Mouse (Mus musculus): ENCODE measurements around the gene Ano6. TPM values are rescaled to one million over a fixed set of nuclear protein-coding genes. Genes with fewer than 3 reads are reported as not detected.

Gene Ano6
- polyA plus RNA-seq (2015; fragmentation: Nextera tagmentation; extraction: Ambion mirVana) = 54.0 and 54.5 TPM in 2 replicates

- ATAC-seq (replicated peaks; ENCODE audit: low FRiP score) = peak; percentile 97
- under 1% methylated on average over 51 of the region's 51 CpGs for WGBS
- H3K27me3 ChIP-seq = no peaks in the 10 kb centered on the region
- H3K4me3 ChIP-seq (replicated peaks) = peak within 1 kb of the TSS; percentile 89
- no peaks in the 10 kb centered on the region for H3K9me3 ChIP-seq (replicated peaks)
- peak within 1 kb of the TSS; percentile 84 for H3K27ac ChIP-seq
- H3K36me3 ChIP-seq = no peaks in the 10 kb centered on the region
- peaks cover 49% of the 10 kb centered on the region for H3K4me1 ChIP-seq
- H3K9ac ChIP-seq = peak within 1 kb of the TSS; percentile 91
- peak within 1 kb of the TSS; percentile 70 for H3K4me2 ChIP-seq
Measured at GRCm38 (mm10) chr15:95790529-95791071, at the start of gene Ano6. Gene Ano6, plus strand, starts transcription at chr15:95790843.

- H3K36me3 ChIP-seq = no peaks in the 10 kb centered on the region
- no peak overlapping the region for H3K9ac ChIP-seq
- no peak overlapping the region for H3K4me3 ChIP-seq (replicated peaks)
- H3K9me3 ChIP-seq (replicated peaks) = no peaks in the 10 kb centered on the region
- H3K27me3 ChIP-seq = no peaks in the 10 kb centered on the region
- H3K4me1 ChIP-seq = 0 out of 2 replicates have a peak, but pooled peaks cover 6% of the 10 kb centered on the region
- WGBS = 84% methylated on average over 6 of the region's 6 CpGs
- no peak overlapping the region for H3K27ac ChIP-seq
- H3K4me2 ChIP-seq = no peak overlapping the region
- no peak for ATAC-seq (replicated peaks; ENCODE audit: low FRiP score)
Measured at GRCm38 (mm10) chr15:95742955-95743354, 47.7 kb upstream of the Ano6 start.

- no peak for ATAC-seq (replicated peaks; ENCODE audit: low FRiP score)
Measured at GRCm38 (mm10) chr15:95743856-95744255, 46.8 kb upstream of the Ano6 start.

DNA sequence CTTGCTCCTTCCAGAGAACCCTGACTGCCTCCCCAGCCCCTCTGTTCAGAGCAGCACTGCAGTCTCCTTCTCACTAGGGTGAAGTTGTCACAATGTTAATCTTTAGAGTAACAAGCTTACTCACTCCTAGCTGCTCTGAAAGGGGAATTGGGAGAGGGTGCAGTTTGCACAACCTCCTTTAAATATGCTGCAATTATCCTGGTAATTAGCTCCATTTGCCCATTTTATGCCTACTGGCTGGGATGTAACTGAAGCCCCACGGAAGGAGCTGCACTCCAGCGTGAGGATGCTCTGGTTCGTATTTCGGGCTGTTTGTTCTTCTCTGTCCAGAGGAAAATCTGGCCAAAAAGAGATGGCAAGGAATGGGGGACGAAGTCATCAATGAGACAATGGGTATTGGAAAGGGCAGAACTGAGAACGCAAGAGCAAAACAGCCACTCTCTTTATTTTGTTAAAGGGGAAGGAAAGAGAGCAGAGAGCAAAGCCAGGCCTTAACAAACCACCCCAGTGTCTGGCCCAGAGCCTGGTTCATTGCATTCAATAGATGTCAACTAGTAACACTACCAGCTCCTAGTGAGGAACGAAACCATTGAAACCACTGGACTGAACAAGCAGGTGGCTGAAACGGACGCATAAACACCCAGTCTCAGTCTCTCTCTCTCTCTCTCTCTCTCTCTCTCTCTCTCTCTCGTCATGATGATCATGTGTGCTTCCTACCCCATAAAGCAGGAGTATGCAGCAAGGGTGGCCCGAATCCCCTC is 45.1 kb upstream of the Ano6 start:
- ATAC-seq (replicated peaks; ENCODE audit: low FRiP score) = no peak
- Histone ChIP-seq H3K27ac (no peak overlapping the region), H3K9me3 (replicated peaks) (no peaks in the 10 kb centered on the region), H3K9ac (no peak overlapping the region), H3K4me1 (0 out of 2 replicates have a peak, but pooled peaks cover 6% of the 10 kb centered on the region), H3K4me3 (replicated peaks) (no peak overlapping the region), H3K4me2 (no peak overlapping the region), H3K27me3 (no peaks in the 10 kb centered on the region), H3K36me3 (no peaks in the 10 kb centered on the region)
- WGBS = 53% methylated on average over 11 of the region's 11 CpGs

More at GRCm38 (mm10) chr15:95743856-95744255, 46.8 kb upstream of the Ano6 start:
- 61% methylated on average over 2 of the region's 2 CpGs for WGBS
- Histone ChIP-seq H3K27me3 (no peaks in the 10 kb centered on the region), H3K27ac (no peak overlapping the region), H3K4me1 (0 out of 2 replicates have a peak, but pooled peaks cover 6% of the 10 kb centered on the region), H3K4me2 (no peak overlapping the region), H3K36me3 (no peaks in the 10 kb centered on the region), H3K9ac (no peak overlapping the region), H3K4me3 (replicated peaks) (no peak overlapping the region), H3K9me3 (replicated peaks) (no peaks in the 10 kb centered on the region)

GRCm38 (mm10) chr15:95746513-95746912 is 44.1 kb upstream of the Ano6 start:
- no peaks in the 10 kb centered on the region for H3K36me3 ChIP-seq
- H3K4me1 ChIP-seq = 0 out of 2 replicates have a peak, but pooled peaks cover 6% of the 10 kb centered on the region
- H3K27me3 ChIP-seq = no peaks in the 10 kb centered on the region
- no peak overlapping the region for H3K9ac ChIP-seq
- H3K4me3 ChIP-seq (replicated peaks) = no peak overlapping the region
- no peaks in the 10 kb centered on the region for H3K9me3 ChIP-seq (replicated peaks)
- ATAC-seq (replicated peaks; ENCODE audit: low FRiP score) = 0 out of 2 replicates have a peak, but pooled peaks have one; percentile 40
- 58% methylated on average over 5 of the region's 5 CpGs for WGBS
- no peak overlapping the region for H3K27ac ChIP-seq
- no peak overlapping the region for H3K4me2 ChIP-seq

GRCm38 (mm10) chr15:95746955-95747931 is 43.4 kb upstream of the Ano6 start:
- Histone ChIP-seq H3K4me1 (0 out of 2 replicates have a peak, but pooled peaks cover 6% of the 10 kb centered on the region), H3K27me3 (no peaks in the 10 kb centered on the region), H3K27ac (no peak overlapping the region), H3K4me3 (replicated peaks) (no peak overlapping the region), H3K9me3 (replicated peaks) (no peaks in the 10 kb centered on the region), H3K36me3 (no peaks in the 10 kb centered on the region), H3K4me2 (no peak overlapping the region), H3K9ac (no peak overlapping the region)
- 71% methylated on average over 16 of the region's 16 CpGs for WGBS
- ATAC-seq (replicated peaks; ENCODE audit: low FRiP score) = no peak

DNA sequence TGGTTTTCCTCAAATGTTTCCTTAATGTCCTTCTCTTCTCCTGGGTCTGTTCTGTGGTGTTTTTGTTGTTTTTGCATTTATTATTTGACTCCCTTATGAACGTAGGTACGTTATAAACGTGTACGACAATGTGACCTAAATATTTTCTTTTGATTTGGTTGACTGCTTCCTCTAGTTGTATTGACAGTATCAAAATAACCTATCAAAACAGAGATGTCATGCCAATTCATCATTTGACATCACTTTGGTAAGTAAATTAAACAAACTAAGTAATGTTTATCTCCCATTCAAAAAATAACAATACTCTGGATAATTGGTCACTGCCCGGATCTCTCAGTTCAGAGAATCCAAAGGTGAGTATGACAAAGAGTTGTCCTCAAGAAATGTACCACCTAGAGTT is 41.4 kb upstream of the Ano6 start:
- Histone ChIP-seq H3K27me3 (no peaks in the 10 kb centered on the region), H3K4me3 (replicated peaks) (no peak overlapping the region), H3K9ac (no peak overlapping the region), H3K4me2 (no peak overlapping the region), H3K36me3 (no peaks in the 10 kb centered on the region), H3K4me1 (0 out of 2 replicates have a peak, but pooled peaks cover 11% of the 10 kb centered on the region), H3K27ac (no peak overlapping the region), H3K9me3 (replicated peaks) (peaks cover 3% of the 10 kb centered on the region; the same call in 1 of the 2 replicates)
- ATAC-seq (replicated peaks; ENCODE audit: low FRiP score) = no peak
- 59% methylated on average over 5 of the region's 5 CpGs for WGBS

DNA sequence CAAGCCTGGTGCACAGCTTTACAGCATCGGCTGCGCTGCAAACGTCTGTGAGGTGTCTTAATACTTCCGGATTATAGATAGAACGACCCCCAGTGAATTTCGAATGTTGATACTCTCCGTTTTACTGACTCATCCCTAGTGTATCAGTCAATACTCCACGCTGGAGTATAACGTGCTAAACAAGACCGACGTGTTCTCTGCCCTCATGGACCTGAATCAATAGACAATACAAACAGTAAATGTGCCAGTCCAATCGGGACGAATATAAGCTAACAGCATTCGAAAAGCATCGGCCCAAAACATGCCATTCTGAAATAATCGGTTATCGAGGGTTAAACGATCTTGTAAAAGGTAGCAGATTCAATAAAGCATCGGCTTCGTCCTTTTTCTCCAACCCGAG is 40.6 kb upstream of the Ano6 start:
- no peaks in the 10 kb centered on the region for H3K27me3 ChIP-seq
- no peak overlapping the region for H3K9ac ChIP-seq
- WGBS = 91% methylated on average over 21 of the region's 21 CpGs
- H3K4me2 ChIP-seq = no peak overlapping the region
- no peak overlapping the region for H3K27ac ChIP-seq
- H3K4me3 ChIP-seq (replicated peaks) = no peak overlapping the region
- peaks cover 3% of the 10 kb centered on the region; the same call in 1 of the 2 replicates for H3K9me3 ChIP-seq (replicated peaks)
- no peaks in the 10 kb centered on the region for H3K36me3 ChIP-seq
- 0 out of 2 replicates have a peak, but pooled peaks cover 11% of the 10 kb centered on the region for H3K4me1 ChIP-seq
- no peak for ATAC-seq (replicated peaks; ENCODE audit: low FRiP score)

DNA sequence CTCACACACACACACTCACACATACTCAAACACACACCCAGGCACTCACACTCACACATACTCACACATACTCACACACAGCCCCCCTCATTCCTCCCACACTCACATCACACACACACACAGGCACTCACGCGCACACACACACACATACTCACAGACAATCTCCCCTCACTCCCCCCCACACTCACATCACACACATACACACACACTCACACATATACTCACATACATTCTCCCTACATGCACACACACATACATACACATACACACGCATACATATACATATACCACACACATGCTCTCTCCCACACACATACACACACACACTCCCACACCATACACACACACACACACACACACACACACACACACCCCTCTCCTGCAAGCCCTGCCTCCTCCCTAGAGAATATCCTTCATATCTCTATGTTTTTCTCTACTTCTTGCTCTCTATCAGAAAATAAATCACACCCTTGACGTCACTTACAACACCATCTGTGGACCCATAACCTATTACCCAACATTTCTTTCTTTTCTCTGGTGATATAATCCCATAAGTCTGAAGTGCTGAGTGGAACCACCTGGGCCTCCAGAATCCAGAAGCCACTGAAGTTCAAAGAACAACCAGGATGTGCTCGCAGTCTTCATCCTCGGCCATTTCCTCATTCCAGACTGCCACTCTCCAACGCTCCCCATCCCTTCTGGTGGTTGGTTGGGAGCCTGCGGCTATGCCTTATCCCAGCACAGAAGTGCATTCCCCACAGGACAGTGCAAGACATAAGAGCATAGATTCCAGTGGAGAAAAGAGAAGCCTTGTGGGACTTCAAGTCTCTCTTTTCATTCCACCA is 38.6 kb upstream of the Ano6 start:
- no peak overlapping the region for H3K9ac ChIP-seq
- H3K27me3 ChIP-seq = no peaks in the 10 kb centered on the region
- H3K36me3 ChIP-seq = no peaks in the 10 kb centered on the region
- 66% methylated on average over 8 of the region's 8 CpGs for WGBS
- peaks cover 3% of the 10 kb centered on the region; the same call in 1 of the 2 replicates for H3K9me3 ChIP-seq (replicated peaks)
- no peak overlapping the region for H3K4me2 ChIP-seq
- H3K4me3 ChIP-seq (replicated peaks) = no peak overlapping the region
- ATAC-seq (replicated peaks; ENCODE audit: low FRiP score) = no peak
- H3K4me1 ChIP-seq = 0 out of 2 replicates have a peak, but pooled peaks cover 8% of the 10 kb centered on the region
- H3K27ac ChIP-seq = no peak overlapping the region

DNA sequence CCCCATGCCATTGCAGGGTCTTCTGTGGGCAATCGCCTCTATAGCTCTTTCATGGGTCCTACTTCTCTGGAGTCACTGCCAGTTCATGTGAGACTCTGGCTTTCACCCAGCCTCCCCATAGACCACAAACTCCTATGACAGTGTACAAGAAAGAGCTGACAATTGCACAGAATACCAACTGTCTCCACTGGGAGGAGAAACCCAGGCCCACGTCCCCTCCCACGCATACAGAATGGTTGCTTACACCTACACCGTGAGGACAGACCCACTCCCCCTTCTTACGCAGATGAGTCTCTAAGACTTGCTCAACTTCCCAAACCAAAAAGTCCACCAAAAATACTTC is 38.0 kb upstream of the Ano6 start:
- whole genome bisulfite sequencing = 81% methylated on average over 5 of the region's 5 CpGs

DNA sequence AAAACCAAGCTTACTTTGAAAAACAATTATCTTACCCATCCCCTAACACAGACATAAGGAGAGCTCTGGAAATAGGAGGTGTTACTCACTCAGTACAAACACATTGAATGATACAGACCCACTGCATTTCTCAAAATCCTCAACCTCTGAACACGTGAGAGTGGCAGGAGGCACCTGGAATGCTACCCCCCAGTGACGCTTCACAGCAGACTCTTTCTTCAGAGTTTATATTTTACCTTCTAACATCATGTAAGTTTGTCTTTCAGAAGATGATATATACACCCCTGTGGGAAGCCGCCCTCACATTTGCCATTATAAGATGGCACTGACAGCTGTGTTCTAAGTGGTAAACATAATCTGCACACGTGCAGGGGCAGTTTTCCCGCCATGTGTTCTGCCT is 37.6 kb upstream of the Ano6 start:
- Histone ChIP-seq H3K9me3 (replicated peaks) (peaks cover 3% of the 10 kb centered on the region; the same call in 1 of the 2 replicates), H3K9ac (no peak overlapping the region), H3K36me3 (no peaks in the 10 kb centered on the region), H3K4me1 (0 out of 2 replicates have a peak, but pooled peaks cover 10% of the 10 kb centered on the region), H3K27me3 (no peaks in the 10 kb centered on the region), H3K4me2 (no peak overlapping the region), H3K4me3 (replicated peaks) (no peak overlapping the region), H3K27ac (no peak overlapping the region)
- 78% methylated on average over 5 of the region's 5 CpGs for WGBS
- ATAC-seq (replicated peaks; ENCODE audit: low FRiP score) = no peak

More for the DNA sequence above, 38.0 kb upstream of the Ano6 start:
- Histone ChIP-seq H3K9ac (no peak overlapping the region), H3K4me2 (no peak overlapping the region), H3K9me3 (replicated peaks) (peaks cover 3% of the 10 kb centered on the region; the same call in 1 of the 2 replicates), H3K4me3 (replicated peaks) (no peak overlapping the region), H3K36me3 (no peaks in the 10 kb centered on the region), H3K27me3 (no peaks in the 10 kb centered on the region), H3K27ac (no peak overlapping the region), H3K4me1 (0 out of 2 replicates have a peak, but pooled peaks cover 10% of the 10 kb centered on the region)
- no peak for ATAC-seq (replicated peaks; ENCODE audit: low FRiP score)

Measured in kidney, embryonic 15.5 days (tissue).